Mouse (Mus musculus): ENCODE data around the gene Plod3.

GRCm38 (mm10) chr5:136989801-136990200 lies 3.0 kb downstream of the Plod3 start:
- TF ChIP-seq POLR2A (IDR thresholded peaks at IDR 0.05; ENCODE audit: low read depth, low read length) (no peak), CTCF (conservative IDR thresholded peaks at IDR 0.05; ENCODE audit: insufficient read depth, insufficient read length, low read depth, low read length) (no peak)

Measured in kidney, adult 2 months (tissue).